Mouse (Mus musculus) MEL (cell line): ENCODE data around the gene Hoxc4. TPM values are rescaled to one million over a fixed set of nuclear protein-coding genes. Genes with fewer than 3 reads are reported as not detected.

Source experiments
- DNase-seq: peaks from one replicate; pipeline ENCODE4 v3.0.0; 2011; ENCODE audit warnings: low read depth, low spot score
- H3K27ac ChIP-seq: 2 replicates; pipeline ENCODE4 v1.5.1; 2012; ENCODE audit warnings: low read depth, mild to moderate bottlenecking, control low read depth, low read length, moderate library complexity; ENCODE audit not compliant: control insufficient read depth
- H3K27me3 ChIP-seq, 2 experiments: fragments of 150-350 bp in 1 of 2; sonication (generic) in 1 of 2; 2 replicates each; pipeline ENCODE4 v1.6.1; 2012; ENCODE audit warnings: low read length in 2 of 2, mild to moderate bottlenecking in 2 of 2, improper control_type of control experiment in 1 of 2, moderate library complexity in 1 of 2; ENCODE audit not compliant: insufficient read depth in 2 of 2, control insufficient read depth in 1 of 2
- H3K36me3 ChIP-seq, 2 experiments: 2 replicates each; pipeline ENCODE4 v1.6.1; 2012 to 2014; ENCODE audit warnings: low read length in 2 of 2, improper control_type of control experiment in 1 of 2, inconsistent platforms in 1 of 2, mild to moderate bottlenecking in 1 of 2; ENCODE audit not compliant: insufficient read depth in 2 of 2, control insufficient read depth in 1 of 2
- H3K4me1 ChIP-seq, 2 experiments: fragments of 150-350 bp in 1 of 2; sonication (generic) in 1 of 2; 2 replicates each; pipeline ENCODE4 v1.6.1; 2012; ENCODE audit warnings: low read length in 2 of 2, improper control_type of control experiment in 1 of 2, mild to moderate bottlenecking in 1 of 2; ENCODE audit not compliant: insufficient read depth in 2 of 2, control insufficient read depth in 1 of 2
- H3K4me3 ChIP-seq, 2 experiments: fragments of 150-350 bp in 1 of 2; sonication (generic) in 1 of 2; 2 replicates each; pipeline ENCODE4 v1.5.1; 2012; ENCODE audit warnings: low read depth in 2 of 2, low read length in 2 of 2, mild to moderate bottlenecking in 2 of 2, moderate library complexity in 2 of 2, control low read depth in 1 of 2, improper control_type of control experiment in 1 of 2; ENCODE audit not compliant: control insufficient read depth in 1 of 2, insufficient read depth in 1 of 2
- H3K79me2 ChIP-seq: 2 replicates; pipeline ENCODE4 v1.6.1; 2012; ENCODE audit warnings: mild to moderate bottlenecking, low read length, moderate library complexity; ENCODE audit not compliant: control insufficient read depth, poor library complexity, insufficient read depth
- H3K9ac ChIP-seq: 2 replicates; pipeline ENCODE4 v1.6.1; 2012; ENCODE audit warnings: low read depth, mild to moderate bottlenecking, control low read depth, low read length, moderate library complexity; ENCODE audit not compliant: control insufficient read depth, poor library complexity, severe bottlenecking
- H3K9me3 ChIP-seq: fragments of 150-350 bp; sonication (generic); replicated peaks from 2 replicates; pipeline ENCODE4 v1.6.1; 2012; ENCODE audit warnings: mild to moderate bottlenecking, low read length, improper control_type of control experiment, moderate library complexity; ENCODE audit not compliant: insufficient read depth
- CHD1 ChIP-seq: IDR thresholded peaks from 2 replicates; pipeline ENCODE4 v1.6.1; 2012; ENCODE audit warnings: low read depth, mild to moderate bottlenecking, inconsistent platforms, low read length, improper control_type of control experiment
- CTCF ChIP-seq, 3 experiments: IDR thresholded peaks in 2 of 3; conservative IDR thresholded peaks in 1 of 3; 2 replicates each; pipeline ENCODE4 v1.5.1; 2011 to 2012; ENCODE audit warnings: low read length in 3 of 3, low read depth in 2 of 3, mild to moderate bottlenecking in 2 of 3, improper control_type of control experiment in 1 of 3, inconsistent platforms in 1 of 3, mixed read lengths in 1 of 3, moderate library complexity in 1 of 3; ENCODE audit not compliant: control insufficient read depth in 1 of 3, insufficient read depth in 1 of 3, poor library complexity in 1 of 3, severe bottlenecking in 1 of 3
- ETS1 ChIP-seq: IDR thresholded peaks from 2 replicates; pipeline ENCODE4 v1.6.1; 2012; ENCODE audit warnings: low read depth, mild to moderate bottlenecking, inconsistent platforms, low read length, improper control_type of control experiment, moderate library complexity
- HCFC1 ChIP-seq: IDR thresholded peaks from 2 replicates; pipeline ENCODE4 v1.6.1; 2012; ENCODE audit warnings: low read depth, mild to moderate bottlenecking, inconsistent platforms, low read length, improper control_type of control experiment, moderate library complexity
- MAFK ChIP-seq: IDR thresholded peaks from 2 replicates; pipeline ENCODE4 v1.6.1; 2011; ENCODE audit warnings: low read depth, mild to moderate bottlenecking, low read length, improper control_type of control experiment, borderline replicate concordance
- MAZ ChIP-seq: IDR thresholded peaks from 2 replicates; pipeline ENCODE4 v1.6.1; 2012; ENCODE audit warnings: low read depth, mild to moderate bottlenecking, inconsistent platforms, low read length, improper control_type of control experiment
- MYB ChIP-seq: IDR thresholded peaks from 2 replicates; pipeline ENCODE4 v1.6.1; 2011; ENCODE audit warnings: mild to moderate bottlenecking, low read depth, low read length, improper control_type of control experiment
- MYC ChIP-seq: IDR thresholded peaks from 2 replicates; pipeline ENCODE4 v1.6.1; 2011; ENCODE audit warnings: low read depth, mild to moderate bottlenecking, low read length, improper control_type of control experiment, moderate library complexity
- NELFE ChIP-seq: IDR thresholded peaks from 2 replicates; pipeline ENCODE4 v1.6.1; 2011; ENCODE audit warnings: low read depth, low read length, improper control_type of control experiment
- POLR2A ChIP-seq, 2 experiments: IDR thresholded peaks; 2 replicates each; pipeline ENCODE4 v1.6.1; 2011 to 2012; ENCODE audit warnings: low read length in 2 of 2, mild to moderate bottlenecking in 2 of 2, control low read depth in 1 of 2, improper control_type of control experiment in 1 of 2, low read depth in 1 of 2, moderate library complexity in 1 of 2; ENCODE audit not compliant: control insufficient read depth in 1 of 2, insufficient read depth in 1 of 2, poor library complexity in 1 of 2
- POLR2AphosphoS2 ChIP-seq: IDR thresholded peaks from 2 replicates; pipeline ENCODE4 v1.6.1; 2011; ENCODE audit warnings: low read length, improper control_type of control experiment
- SIN3A ChIP-seq: IDR thresholded peaks from 2 replicates; pipeline ENCODE4 v1.6.1; 2012; ENCODE audit warnings: low read length, improper control_type of control experiment, inconsistent platforms
- TBP ChIP-seq: IDR thresholded peaks from 2 replicates; pipeline ENCODE4 v1.8.0; 2011; ENCODE audit warnings: low read depth, low read length, improper control_type of control experiment
- TCF12 ChIP-seq: IDR thresholded peaks from 2 replicates; pipeline ENCODE4 v1.6.1; 2014; ENCODE audit warnings: low read depth, mild to moderate bottlenecking, inconsistent platforms, low read length, improper control_type of control experiment, moderate library complexity
- USF1 ChIP-seq: IDR thresholded peaks from 2 replicates; pipeline ENCODE4 v1.6.1; 2014; ENCODE audit warnings: low read depth, mild to moderate bottlenecking, inconsistent platforms, low read length, improper control_type of control experiment, moderate library complexity
- USF2 ChIP-seq, 2 experiments: IDR thresholded peaks; 2 replicates each; pipeline ENCODE4 v1.6.1; 2011 to 2012; ENCODE audit warnings: improper control_type of control experiment in 2 of 2, low read length in 2 of 2, borderline replicate concordance in 1 of 2, inconsistent platforms in 1 of 2, low read depth in 1 of 2, mild to moderate bottlenecking in 1 of 2; ENCODE audit not compliant: insufficient read depth in 1 of 2
- ZMIZ1 ChIP-seq: IDR thresholded peaks from 2 replicates; pipeline ENCODE4 v1.6.1; 2012; ENCODE audit warnings: low read depth, mild to moderate bottlenecking, inconsistent platforms, low read length, improper control_type of control experiment, moderate library complexity
- polyA plus RNA-seq, 2 experiments: library from polyadenylated mRNA; stranded (reverse) in 1 of 2; unstranded in 1 of 2; fragments of >175 nt in 1 of 2; fragments of >200 nt in 1 of 2; gene quantifications; 2 replicates each; pipeline versions ENCODE4 v1.2.1 to v1.2.4; 2012; ENCODE audit warnings: low replicate concordance in 2 of 2, low read depth in 1 of 2; ENCODE audit not compliant: insufficient read length in 2 of 2, insufficient read depth in 1 of 2, missing spikeins in 1 of 2
- total RNA-seq: library from RNA; depleted of rRNA; stranded (reverse); fragments of 300-350 nt; gene quantifications from 2 replicates; pipeline ENCODE4 v1.2.3, GENCODE M21; 2012

Hoxc4 gene
- total and polyA plus RNA-seq, 3 experiments: 2.6 to 9.4 TPM; not detected in 1

GRCm38 (mm10) chr15:103034043-103034806, 15.5 kb downstream of the Hoxc4 start:
- Histone ChIP-seq H3K9ac (peak overlapping the region; percentile 62), H3K27me3 (no peaks in the 10 kb centered on the region), H3K27ac (peak overlapping the region; percentile 36), H3K4me3 (peak overlapping the region; percentile 54 to 69), H3K4me1 (peaks cover 0 to 9% of the 10 kb centered on the region in 2 experiments; a peak in 3 of 4 replicates), H3K79me2 (peaks cover 9% of the 10 kb centered on the region), H3K9me3 (no peaks in the 10 kb centered on the region), H3K36me3 (peaks cover 0 to 4% of the 10 kb centered on the region in 2 experiments; a peak in 2 of 4 replicates)
- peak; percentile 79 for DNase-seq
- TF ChIP-seq CHD1 (0 out of 2 replicates have a peak, but pooled peaks have one; percentile 41), USF1 (peak; percentile 94), TBP (peak; percentile 53; the same call in 1 of the 2 replicates), POLR2AphosphoS2 (no peak), TCF12 (no peak), SIN3A (0 out of 2 replicates have a peak, but pooled peaks have one; percentile 14), MAFK (no peak), USF2 (IDR thresholded peaks at IDR 0.05; ENCODE audit: borderline replicate concordance in 1 of 2, insufficient read depth in 1 of 2, low read depth in 1 of 2, low read length in 2 of 2) (peak; percentile 21 to 64; a peak in 2 of 4 replicates), MAZ (peak; percentile 69; the same call in 1 of the 2 replicates), MYC (no peak), ZMIZ1 (peak; percentile 52; the same call in 1 of the 2 replicates), NELFE (peak; percentile 32; the same call in 1 of the 2 replicates), HCFC1 (0 out of 2 replicates have a peak, but pooled peaks have one; percentile 44), POLR2A (IDR thresholded peaks at IDR 0.05; ENCODE audit: control insufficient read depth in 1 of 2, insufficient read depth in 1 of 2, low read depth in 1 of 2, low read length in 2 of 2, poor library complexity in 1 of 2) (peak; percentile 31 to 57; a peak in 2 of 4 replicates)

GRCm38 (mm10) chr15:103034807-103035547, 16.2 kb downstream of the Hoxc4 start:
- Histone ChIP-seq H3K27me3 (no peaks in the 10 kb centered on the region), H3K9ac (peak overlapping the region; percentile 62), H3K4me3 (peak overlapping the region; percentile 54 to 69), H3K36me3 (peaks cover 0 to 4% of the 10 kb centered on the region in 2 experiments; a peak in 2 of 4 replicates), H3K79me2 (peaks cover 9% of the 10 kb centered on the region), H3K9me3 (no peaks in the 10 kb centered on the region), H3K4me1 (peaks cover 0 to 9% of the 10 kb centered on the region in 2 experiments; a peak in 3 of 4 replicates), H3K27ac (peak overlapping the region; percentile 38)
- peak; percentile 46 for DNase-seq
- TF ChIP-seq MAZ (0 out of 2 replicates have a peak, but pooled peaks have one; percentile 44), MYB (no peak), POLR2AphosphoS2 (no peak), ETS1 (no peak), CTCF (IDR thresholded peaks at IDR 0.05 in 2 of 3, conservative IDR thresholded peaks at IDR 0.05 in 1 of 3; ENCODE audit: control insufficient read depth in 1 of 3, insufficient read depth in 1 of 3, low read depth in 2 of 3, low read length in 3 of 3, poor library complexity in 1 of 3, severe bottlenecking in 1 of 3) (no peak)
